Mouse (Mus musculus) midbrain, postnatal 0 days (tissue): ENCODE measurements at regions not wholly inside any gene's neighbourhood (a gene's known extent, or its start where the extent isn't known, plus 50 kb on each side); places are given as distances from the start of the nearest gene placed in this dataset.

Experiments used
- ATAC-seq: fragments of 200-750 bp; cut with Nextera tagmentation; 2 replicates; pipeline ENCODE4 v1.8.0; 2017; ENCODE audit warnings: moderate number of reproducible peaks, mild to moderate bottlenecking, moderate TSS enrichment, moderate library complexity; ENCODE audit not compliant: low FRiP score
- DNase-seq: peaks from one replicate; pipeline ENCODE4 v3.0.0-alpha.2; 2015; ENCODE audit warnings: low spot score
- H3K27ac ChIP-seq: fragments of 300-500 bp; sonication (generic); 2 replicates; pipeline ENCODE4 v1.5.1; 2014; ENCODE audit warnings: low read depth, mild to moderate bottlenecking, low read length, mixed read lengths
- H3K27me3 ChIP-seq: fragments of 300-500 bp; sonication (generic); 2 replicates; pipeline ENCODE4 v1.6.1; 2014; ENCODE audit warnings: low read length, control low read depth, mixed read lengths; ENCODE audit not compliant: insufficient read depth
- H3K36me3 ChIP-seq: fragments of 300-500 bp; sonication (generic); 2 replicates; pipeline ENCODE4 v1.6.1; 2014; ENCODE audit warnings: low read length, control low read depth, mixed read lengths; ENCODE audit not compliant: insufficient read depth
- H3K4me1 ChIP-seq: fragments of 300-500 bp; sonication (generic); 2 replicates; pipeline ENCODE4 v1.6.1; 2014; ENCODE audit warnings: mild to moderate bottlenecking, control low read depth, antibody characterized with exemption, low read length, mixed read lengths; ENCODE audit not compliant: insufficient read depth
- H3K4me2 ChIP-seq: fragments of 300-500 bp; sonication (generic); 2 replicates; pipeline ENCODE4 v1.6.1; 2014; ENCODE audit warnings: low read depth, mild to moderate bottlenecking, low read length, mixed read lengths; ENCODE audit not compliant: poor library complexity, severe bottlenecking
- H3K4me3 ChIP-seq: fragments of 300-500 bp; sonication (generic); 2 replicates; pipeline ENCODE4 v1.5.1; 2014; ENCODE audit warnings: low read depth, mild to moderate bottlenecking, low read length, moderate library complexity
- H3K9ac ChIP-seq: fragments of 300-500 bp; sonication (generic); replicated peaks from 2 replicates; pipeline ENCODE4 v1.6.1; 2014; ENCODE audit warnings: mild to moderate bottlenecking, low read length, moderate library complexity, mixed read lengths; ENCODE audit not compliant: poor library complexity, severe bottlenecking
- H3K9me3 ChIP-seq: fragments of 300-500 bp; sonication (generic); 2 replicates; pipeline ENCODE4 v1.6.1; 2016; ENCODE audit warnings: low read length, control low read depth
- CTCF ChIP-seq: IDR thresholded peaks from 2 replicates; pipeline ENCODE4 v1.5.1; 2016; ENCODE audit warnings: antibody characterized with exemption, mild to moderate bottlenecking
- WGBS: fragments of 180-500 bp; shearing (Covaris S2); extraction: QIAGEN DNeasy Blood & Tissue Kit; methylation state at CpG from one replicate; pipeline ENCODE4 v1.1.7; 2014; 5-methylcytosine and 5-hydroxymethylcytosine counted together

DNA sequence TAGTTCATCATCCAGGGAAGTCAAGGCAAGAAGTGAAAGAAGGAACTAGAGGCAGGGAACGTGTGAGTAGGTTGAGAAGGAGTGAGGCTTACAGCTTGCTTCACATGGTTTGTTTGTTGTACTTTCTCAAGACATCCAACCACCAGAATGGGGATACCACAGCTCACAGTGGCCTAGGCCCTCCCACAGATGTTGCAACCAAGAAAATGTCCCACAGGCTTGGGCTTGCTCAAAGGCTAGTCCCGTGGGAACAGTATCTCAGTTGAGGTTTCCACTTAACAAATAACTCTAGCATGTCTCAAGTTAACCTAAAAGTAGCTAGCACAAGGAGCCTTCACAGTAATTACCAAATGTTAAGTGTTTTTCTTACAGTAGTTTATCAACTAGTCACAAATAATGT is 323.2 kb downstream of the Atxn7l3b start:
- no peak overlapping the region for H3K9ac ChIP-seq
- ATAC-seq (no peak), DNase-seq (no peak)
- no peaks in the 10 kb centered on the region for H3K36me3 ChIP-seq
- no peaks in the 10 kb centered on the region for H3K9me3 ChIP-seq
- H3K4me3 ChIP-seq: no peak overlapping the region
- TF ChIP-seq CTCF: no peak
- WGBS: 76% methylated on average over 2 of the region's 2 CpGs
- no peak overlapping the region for H3K27ac ChIP-seq
- H3K27me3 ChIP-seq: no peaks in the 10 kb centered on the region
- H3K4me1 ChIP-seq: no peaks in the 10 kb centered on the region
- no peak overlapping the region for H3K4me2 ChIP-seq

GRCm38 (mm10) chr10:112607642-112608041 is 321.2 kb downstream of the Atxn7l3b start:
- ATAC-seq (no peak), DNase-seq (peak; percentile 16)
- no peaks in the 10 kb centered on the region for H3K9me3 ChIP-seq
- no peak overlapping the region for H3K27ac ChIP-seq
- H3K27me3 ChIP-seq: no peaks in the 10 kb centered on the region
- H3K4me2 ChIP-seq: no peak overlapping the region
- no peak for TF ChIP-seq CTCF
- no peak overlapping the region for H3K9ac ChIP-seq
- no peaks in the 10 kb centered on the region for H3K36me3 ChIP-seq
- H3K4me1 ChIP-seq: no peaks in the 10 kb centered on the region
- WGBS: 70% methylated on average over 4 of the region's 4 CpGs
- no peak overlapping the region for H3K4me3 ChIP-seq

GRCm38 (mm10) chr10:112611711-112612110 is 317.1 kb downstream of the Atxn7l3b start:
- Histone ChIP-seq H3K4me1 (no peaks in the 10 kb centered on the region), H3K27me3 (no peaks in the 10 kb centered on the region), H3K36me3 (no peaks in the 10 kb centered on the region), H3K9ac (no peak overlapping the region), H3K9me3 (no peaks in the 10 kb centered on the region), H3K4me2 (no peak overlapping the region), H3K27ac (no peak overlapping the region), H3K4me3 (no peak overlapping the region)
- WGBS: 66% methylated on average over 3 of the region's 3 CpGs
- ATAC-seq: no peak
- DNase-seq: no peak
- TF ChIP-seq CTCF: no peak

DNA sequence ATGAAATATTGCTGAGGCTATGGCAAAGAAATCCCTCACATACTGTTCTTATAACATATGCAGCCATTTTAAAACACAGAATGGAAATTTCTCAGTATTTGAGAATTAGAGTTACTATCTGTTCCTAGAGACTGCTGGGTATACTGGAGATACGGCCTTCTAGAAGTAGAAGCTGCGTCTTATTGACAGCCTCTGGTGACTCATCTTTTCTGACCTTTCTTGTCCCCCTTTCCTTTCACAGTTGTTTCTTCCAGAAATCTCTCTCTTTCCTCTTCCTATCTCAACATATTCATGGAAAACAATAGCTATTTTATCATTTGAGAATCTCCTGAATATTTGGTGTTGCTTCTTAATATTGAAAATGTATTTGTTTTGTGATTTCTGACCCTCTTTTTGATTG is 315.1 kb downstream of the Atxn7l3b start:
- WGBS: 100% methylated on average over 2 of the region's 2 CpGs
- Histone ChIP-seq H3K9ac (no peak overlapping the region), H3K4me3 (no peak overlapping the region), H3K4me1 (no peaks in the 10 kb centered on the region), H3K9me3 (no peaks in the 10 kb centered on the region), H3K4me2 (no peak overlapping the region), H3K27ac (no peak overlapping the region), H3K27me3 (no peaks in the 10 kb centered on the region), H3K36me3 (no peaks in the 10 kb centered on the region)
- no peak for ATAC-seq
- TF ChIP-seq CTCF: no peak
- no peak for DNase-seq

DNA sequence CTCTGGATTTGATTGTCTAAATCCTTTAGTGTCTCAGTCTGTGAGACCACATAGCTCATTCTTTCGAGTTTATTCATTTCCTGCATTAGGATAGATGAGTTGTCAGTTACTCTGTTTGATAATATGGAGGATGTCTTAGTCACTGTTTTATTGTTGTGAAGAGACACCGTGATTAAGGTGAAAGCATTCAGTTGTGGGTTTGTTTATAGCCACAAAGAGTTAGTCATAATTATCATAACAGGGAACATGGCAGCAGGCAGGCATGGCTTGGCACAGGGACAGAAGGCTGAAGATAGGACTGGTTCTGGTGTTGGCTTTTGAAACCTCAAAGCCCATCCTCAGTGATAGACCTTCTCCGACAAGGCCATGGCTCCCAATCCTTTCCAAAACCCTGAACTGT is 314.6 kb downstream of the Atxn7l3b start:
- WGBS: 87% methylated on average over 3 of the region's 3 CpGs
- ATAC-seq (no peak), DNase-seq (no peak)

DNA sequence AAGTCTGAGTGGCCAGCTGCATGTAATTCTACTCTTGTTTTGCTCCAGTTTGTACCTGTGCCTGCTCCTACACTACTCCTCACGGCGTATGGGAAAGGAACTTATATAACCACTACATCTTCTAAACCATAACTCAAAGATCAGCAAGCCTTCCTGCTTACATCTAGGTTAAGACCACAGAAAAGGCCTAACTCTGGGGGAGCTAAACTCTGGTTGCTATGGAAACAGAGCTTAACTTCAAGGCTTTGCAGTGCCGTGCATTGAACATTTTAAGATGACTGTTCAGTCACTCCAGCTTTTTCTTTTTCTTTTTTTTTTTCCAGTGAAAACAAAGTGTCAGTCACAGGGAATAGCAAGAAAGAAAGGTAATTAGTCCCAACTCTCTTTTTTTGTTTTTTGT is 309.1 kb downstream of the Atxn7l3b start:
- peak; percentile 72 for ATAC-seq
- peak; percentile 64 for DNase-seq
- no peak overlapping the region for H3K4me2 ChIP-seq
- WGBS: 43% methylated on average over 3 of the region's 3 CpGs
- no peaks in the 10 kb centered on the region for H3K9me3 ChIP-seq
- no peak for TF ChIP-seq CTCF
- no peaks in the 10 kb centered on the region for H3K27me3 ChIP-seq
- H3K4me1 ChIP-seq: no peaks in the 10 kb centered on the region
- no peak overlapping the region for H3K4me3 ChIP-seq
- H3K9ac ChIP-seq: no peak overlapping the region
- no peaks in the 10 kb centered on the region for H3K36me3 ChIP-seq
- H3K27ac ChIP-seq: no peak overlapping the region

More for the DNA sequence above, 314.6 kb downstream of the Atxn7l3b start:
- no peak overlapping the region for H3K9ac ChIP-seq
- no peaks in the 10 kb centered on the region for H3K9me3 ChIP-seq
- H3K4me1 ChIP-seq: no peaks in the 10 kb centered on the region
- no peak overlapping the region for H3K4me3 ChIP-seq
- no peak overlapping the region for H3K4me2 ChIP-seq
- no peaks in the 10 kb centered on the region for H3K36me3 ChIP-seq
- no peaks in the 10 kb centered on the region for H3K27me3 ChIP-seq
- no peak for TF ChIP-seq CTCF
- H3K27ac ChIP-seq: no peak overlapping the region
